Mouse (Mus musculus): ENCODE results near the gene Naa11. TPM values are rescaled to one million over a fixed set of nuclear protein-coding genes. Genes with fewer than 3 reads are reported as not detected.

The Naa11 gene
- polyA plus RNA-seq, 1 experiment from 2014 or later: not detected

Other genes starting within 250 kb of the Naa11 start
- gene Gk2, start 64.6 kb upstream of the Naa11 start, polyA plus RNA-seq (2014; fragmentation: Nextera tagmentation; extraction: Ambion mirVana): not detected in 2 replicates

Data from midbrain, embryonic 14.5 days (tissue).